Mouse (Mus musculus): Measurements from ENCODE around the gene Kcnj16. TPM values are rescaled to one million over a fixed set of nuclear protein-coding genes. Genes with fewer than 3 reads are reported as not detected.

The Kcnj16 gene
- polyA plus RNA-seq, 1 experiment from 2014 or later: not detected

GRCm38 (mm10) chr11:110967019-110967761, 643 bp upstream of the Kcnj16 start:
- no peak for TF ChIP-seq CTCF (IDR thresholded peaks at IDR 0.05; ENCODE audit: low read depth)
- DNase-seq: no peak
- H3K4me1 ChIP-seq (ENCODE audit: insufficient read depth): no peaks in the 10 kb centered on the region; the same call in 1 of the 2 replicates
- WGBS: 69% methylated on average over 11 of the region's 11 CpGs
- H3K27me3 ChIP-seq (ENCODE audit: insufficient read depth, low read length): no peaks in the 10 kb centered on the region
- H3K27ac ChIP-seq (ENCODE audit: low read depth): no peak overlapping the region
- H3K9me3 ChIP-seq (ENCODE audit: low read depth, low read length): no peaks in the 10 kb centered on the region
- no peak overlapping the region for H3K4me2 ChIP-seq
- no peak overlapping the region for H3K4me3 ChIP-seq (ENCODE audit: low read depth, low read length)
- ATAC-seq (ENCODE audit: insufficient read depth): no peak
- no peak overlapping the region for H3K9ac ChIP-seq
- H3K36me3 ChIP-seq (ENCODE audit: insufficient read depth): no peaks in the 10 kb centered on the region

GRCm38 (mm10) chr11:110968901-110969300, 1.1 kb downstream of the Kcnj16 start:
- no peaks in the 10 kb centered on the region for H3K27me3 ChIP-seq (ENCODE audit: insufficient read depth, low read length)
- ATAC-seq (ENCODE audit: insufficient read depth) (no peak), DNase-seq (no peak)
- no peak for TF ChIP-seq CTCF (IDR thresholded peaks at IDR 0.05; ENCODE audit: low read depth)
- H3K4me1 ChIP-seq (ENCODE audit: insufficient read depth): no peaks in the 10 kb centered on the region
- no peaks in the 10 kb centered on the region for H3K36me3 ChIP-seq (ENCODE audit: insufficient read depth)
- no peak overlapping the region for H3K27ac ChIP-seq (ENCODE audit: low read depth)
- no peaks in the 10 kb centered on the region for H3K9me3 ChIP-seq (ENCODE audit: low read depth, low read length)
- H3K4me2 ChIP-seq: no peak overlapping the region
- no peak overlapping the region for H3K4me3 ChIP-seq (ENCODE audit: low read depth, low read length)
- no peak overlapping the region for H3K9ac ChIP-seq

DNA sequence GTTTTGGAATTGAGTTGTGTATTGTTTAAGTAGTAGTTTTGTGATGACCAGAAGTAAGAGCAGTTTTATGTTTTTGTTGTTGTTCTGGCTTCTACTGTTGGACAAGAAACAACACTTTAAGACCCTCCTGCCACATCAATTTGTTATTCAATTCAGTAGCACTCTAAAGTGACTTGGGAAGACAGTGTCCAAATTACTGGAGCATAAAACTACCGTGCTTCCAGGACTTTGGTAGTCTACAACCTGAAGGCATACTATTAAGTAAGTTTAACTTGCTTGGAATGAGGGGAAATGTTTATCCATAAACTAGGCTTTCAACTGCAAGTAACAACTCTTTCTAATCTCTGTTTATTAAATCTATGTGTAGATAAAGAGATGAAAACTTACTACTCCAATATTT, 17.7 kb downstream of the Kcnj16 start:
- DNase-seq (no peak), ATAC-seq (ENCODE audit: insufficient read depth) (no peak)
- no peak overlapping the region for H3K9ac ChIP-seq
- no peak overlapping the region for H3K27ac ChIP-seq (ENCODE audit: low read depth)
- no peak overlapping the region for H3K4me3 ChIP-seq (ENCODE audit: low read depth, low read length)
- H3K36me3 ChIP-seq (ENCODE audit: insufficient read depth): no peaks in the 10 kb centered on the region
- H3K27me3 ChIP-seq (ENCODE audit: insufficient read depth, low read length): no peaks in the 10 kb centered on the region
- no peak for TF ChIP-seq CTCF (IDR thresholded peaks at IDR 0.05; ENCODE audit: low read depth)
- H3K4me1 ChIP-seq (ENCODE audit: insufficient read depth): no peaks in the 10 kb centered on the region
- WGBS: 43% methylated on average over 1 of the region's 1 CpGs
- no peaks in the 10 kb centered on the region for H3K9me3 ChIP-seq (ENCODE audit: low read depth, low read length)
- H3K4me2 ChIP-seq: no peak overlapping the region

DNA sequence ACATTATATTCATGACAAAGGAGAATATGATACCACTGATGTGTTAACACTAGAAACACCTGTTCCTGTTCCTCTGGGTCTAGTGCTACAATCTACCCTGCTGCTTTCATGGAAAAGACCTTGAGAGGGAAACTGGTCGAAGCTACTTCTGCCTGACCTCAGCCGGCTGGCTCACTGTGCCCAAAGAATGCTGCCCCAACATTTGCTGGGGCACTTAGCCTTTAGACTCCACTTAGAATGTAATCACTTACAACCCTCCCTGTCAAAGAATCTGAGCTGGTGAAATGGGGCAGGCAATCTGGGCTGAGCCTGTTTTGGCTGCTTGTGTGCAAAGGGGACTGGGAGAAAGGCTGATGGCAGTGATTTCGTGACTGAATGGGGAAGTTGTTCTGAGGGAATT, 18.1 kb downstream of the Kcnj16 start:
- Histone ChIP-seq H3K9ac (no peak overlapping the region), H3K9me3 (ENCODE audit: low read depth, low read length) (no peaks in the 10 kb centered on the region), H3K36me3 (ENCODE audit: insufficient read depth) (no peaks in the 10 kb centered on the region), H3K4me1 (ENCODE audit: insufficient read depth) (no peaks in the 10 kb centered on the region), H3K4me3 (ENCODE audit: low read depth, low read length) (no peak overlapping the region), H3K4me2 (no peak overlapping the region), H3K27ac (ENCODE audit: low read depth) (no peak overlapping the region), H3K27me3 (ENCODE audit: insufficient read depth, low read length) (no peaks in the 10 kb centered on the region)
- TF ChIP-seq CTCF (IDR thresholded peaks at IDR 0.05; ENCODE audit: low read depth): no peak
- 39% methylated on average over 3 of the region's 3 CpGs for WGBS
- peak; percentile 32 for DNase-seq
- peak; percentile 14; the same call in 1 of the 2 replicates for ATAC-seq (ENCODE audit: insufficient read depth)

DNA sequence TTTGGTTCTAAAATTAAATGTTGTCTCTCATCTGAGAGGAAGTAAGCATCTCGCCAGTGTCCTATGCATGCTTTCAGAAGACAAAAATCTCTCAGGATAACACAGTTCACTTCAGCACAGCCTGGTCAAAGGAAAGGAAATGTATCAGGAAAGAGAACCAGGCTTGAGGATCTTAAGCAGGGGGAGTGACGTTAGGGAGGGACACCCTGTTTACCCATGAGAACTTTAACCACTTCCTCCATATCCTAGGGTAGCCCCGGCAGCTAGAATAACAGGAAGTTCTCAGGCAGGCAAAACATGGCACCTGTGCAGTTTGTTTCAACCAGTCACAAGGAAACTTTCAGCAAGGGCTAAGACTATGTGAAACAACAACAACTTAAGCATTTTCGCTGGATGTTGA, 25.8 kb downstream of the Kcnj16 start:
- no peak for ATAC-seq (ENCODE audit: insufficient read depth)

GRCm38 (mm10) chr11:110997211-110997610, 29.4 kb downstream of the Kcnj16 start:
- TF ChIP-seq CTCF (IDR thresholded peaks at IDR 0.05; ENCODE audit: low read depth): no peak
- 74% methylated on average over 9 of the region's 9 CpGs for WGBS
- ATAC-seq (ENCODE audit: insufficient read depth): no peak

More for the DNA sequence above, 25.8 kb downstream of the Kcnj16 start:
- 49% methylated on average over 4 of the region's 4 CpGs for WGBS
- H3K4me3 ChIP-seq (ENCODE audit: low read depth, low read length): no peak overlapping the region
- peak; percentile 46 for DNase-seq
- no peak overlapping the region for H3K9ac ChIP-seq
- TF ChIP-seq CTCF (IDR thresholded peaks at IDR 0.05; ENCODE audit: low read depth): no peak
- peak overlapping the region; percentile 18; the same call in 1 of the 2 replicates for H3K27ac ChIP-seq (ENCODE audit: low read depth)
- no peaks in the 10 kb centered on the region for H3K4me1 ChIP-seq (ENCODE audit: insufficient read depth)
- no peak overlapping the region for H3K4me2 ChIP-seq
- H3K36me3 ChIP-seq (ENCODE audit: insufficient read depth): no peaks in the 10 kb centered on the region
- no peaks in the 10 kb centered on the region for H3K27me3 ChIP-seq (ENCODE audit: insufficient read depth, low read length)
- H3K9me3 ChIP-seq (ENCODE audit: low read depth, low read length): no peaks in the 10 kb centered on the region

DNA sequence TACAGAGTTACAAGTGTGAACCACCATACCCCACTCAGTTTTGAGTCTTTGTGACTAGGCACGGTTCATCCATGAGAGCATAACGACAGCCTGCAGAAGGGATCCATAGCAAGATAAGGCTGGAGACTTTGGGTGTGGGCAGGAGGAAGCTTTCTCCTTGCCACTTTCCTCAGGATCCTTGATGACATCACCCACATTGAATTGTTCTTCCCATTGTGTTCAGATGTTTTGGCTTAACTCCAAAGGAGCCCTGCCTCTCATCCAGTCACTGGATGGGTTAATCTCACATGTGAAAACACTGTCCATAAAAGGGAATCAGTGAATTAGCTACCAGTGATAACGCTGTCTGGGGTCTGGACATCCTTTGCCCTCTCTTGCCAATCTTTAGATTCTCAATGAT, 37.3 kb downstream of the Kcnj16 start:
- Histone ChIP-seq H3K36me3 (ENCODE audit: insufficient read depth) (no peaks in the 10 kb centered on the region), H3K27me3 (ENCODE audit: insufficient read depth, low read length) (no peaks in the 10 kb centered on the region), H3K4me2 (no peak overlapping the region), H3K9ac (no peak overlapping the region), H3K9me3 (ENCODE audit: low read depth, low read length) (no peaks in the 10 kb centered on the region), H3K4me3 (ENCODE audit: low read depth, low read length) (no peak overlapping the region), H3K27ac (ENCODE audit: low read depth) (no peak overlapping the region), H3K4me1 (ENCODE audit: insufficient read depth) (no peaks in the 10 kb centered on the region)
- 68% methylated on average over 3 of the region's 3 CpGs for WGBS
- peak; percentile 50 for DNase-seq
- ATAC-seq (ENCODE audit: insufficient read depth): no peak
- TF ChIP-seq CTCF (IDR thresholded peaks at IDR 0.05; ENCODE audit: low read depth): no peak

More at GRCm38 (mm10) chr11:110997211-110997610, 29.4 kb downstream of the Kcnj16 start:
- Histone ChIP-seq H3K9me3 (ENCODE audit: low read depth, low read length) (no peaks in the 10 kb centered on the region), H3K27me3 (ENCODE audit: insufficient read depth, low read length) (no peaks in the 10 kb centered on the region), H3K36me3 (ENCODE audit: insufficient read depth) (no peaks in the 10 kb centered on the region), H3K27ac (ENCODE audit: low read depth) (no peak overlapping the region), H3K9ac (no peak overlapping the region), H3K4me1 (ENCODE audit: insufficient read depth) (no peaks in the 10 kb centered on the region), H3K4me3 (ENCODE audit: low read depth, low read length) (no peak overlapping the region), H3K4me2 (no peak overlapping the region)
- DNase-seq: no peak

Measured in lung, embryonic 14.5 days (tissue).